Mouse (Mus musculus): Measurements from ENCODE around the gene Nhs.

The Nhs gene

GRCm38 (mm10) chrX:162017471-162017870 lies 142.1 kb downstream of the Nhs start:
- no peak for DNase-seq

GRCm38 (mm10) chrX:162012570-162012969 lies 147.0 kb downstream of the Nhs start:
- peak; percentile 42 for DNase-seq

DNA sequence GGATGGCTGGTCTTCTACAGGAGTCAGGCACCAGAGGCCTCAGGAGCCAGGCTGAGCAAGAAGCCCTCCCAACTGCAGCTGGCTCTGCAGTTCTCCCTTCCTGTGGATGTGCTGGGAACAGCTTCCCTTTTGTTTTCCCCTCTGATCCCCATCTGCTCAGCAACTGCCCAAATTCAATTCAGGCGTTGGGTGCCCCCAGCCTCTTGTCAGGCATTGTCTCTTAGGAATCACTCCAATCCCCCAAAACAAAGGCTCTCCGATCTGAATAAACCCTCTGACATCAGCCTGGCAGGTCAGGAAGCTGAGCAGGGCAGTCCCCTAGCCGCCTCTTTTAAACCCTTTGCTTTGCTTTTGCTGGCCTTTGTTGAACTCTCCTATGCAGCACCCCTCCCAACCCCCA lies 149.7 kb downstream of the Nhs start:
- DNase-seq, result no peak

DNA sequence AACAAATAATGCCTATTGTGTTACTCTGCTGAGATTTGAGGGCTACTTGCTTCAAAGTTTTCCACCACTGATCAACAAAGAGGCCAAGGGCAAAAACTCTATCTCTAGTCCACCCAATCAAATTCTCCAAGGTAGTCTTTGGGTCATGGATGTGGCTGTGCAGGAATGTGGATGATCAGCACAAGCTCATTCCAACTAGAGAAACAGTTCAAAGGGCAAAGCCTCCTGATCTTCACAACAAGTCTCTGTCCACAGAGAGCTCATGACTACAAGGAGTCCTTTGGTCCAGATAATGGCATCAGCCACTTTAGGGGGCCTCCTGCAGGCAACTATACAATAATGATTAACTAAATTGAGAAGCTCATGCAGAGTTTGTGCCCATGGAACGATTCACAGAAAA lies 155.7 kb downstream of the Nhs start:
- no peak for DNase-seq

GRCm38 (mm10) chrX:161998876-161999275 lies 160.7 kb downstream of the Nhs start:
- DNase-seq, result no peak

DNA sequence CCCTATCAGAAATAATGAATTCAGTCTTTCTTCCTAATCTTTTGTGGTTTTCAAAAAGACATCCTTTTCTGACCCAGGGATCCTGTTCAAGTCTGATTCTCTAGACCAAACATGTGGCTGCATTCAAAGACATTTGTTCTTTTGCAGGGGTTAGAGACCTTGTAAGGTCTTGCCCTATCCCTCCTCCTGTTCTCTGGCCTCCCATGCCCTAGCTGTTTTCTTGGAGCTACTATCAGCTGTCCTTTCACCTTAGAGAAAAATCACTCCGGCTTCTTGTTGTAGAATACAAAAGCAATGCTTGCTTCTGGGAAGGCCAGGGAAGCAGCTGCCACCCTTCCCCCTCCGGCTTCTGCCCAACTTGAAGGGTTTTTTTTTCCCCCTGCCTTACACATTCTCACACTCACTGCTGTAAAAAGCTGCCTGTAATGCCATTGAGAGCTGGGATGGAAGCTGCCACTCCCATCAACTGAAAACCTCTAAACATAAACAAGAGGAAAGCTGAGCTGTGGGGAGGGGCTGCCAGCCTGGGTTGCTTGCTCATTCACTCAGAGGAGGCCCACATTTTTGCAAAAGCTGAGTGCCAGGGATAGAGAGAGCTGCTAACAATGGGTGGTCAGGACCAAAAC lies 162.2 kb downstream of the Nhs start:
- DNase-seq, result no peak

DNA sequence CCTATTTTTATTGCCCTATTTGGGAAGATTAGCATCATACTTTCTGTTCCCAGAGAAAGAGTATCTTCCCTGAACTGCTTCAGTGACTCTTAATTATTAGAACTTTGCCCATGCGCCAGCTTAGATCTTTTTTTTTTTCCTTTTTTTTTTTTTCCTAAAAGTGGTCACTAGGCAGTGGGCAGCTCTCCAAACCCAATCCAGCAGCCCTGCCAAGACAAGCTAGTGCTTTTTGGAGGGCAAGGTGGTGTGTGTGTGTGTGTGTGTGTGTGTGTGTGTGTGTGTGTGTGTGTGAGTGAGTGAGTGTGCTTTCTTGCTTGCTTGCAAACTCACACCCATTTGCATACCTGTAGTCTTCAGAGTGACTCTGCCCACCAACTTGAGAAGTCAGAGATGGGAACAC lies 169.4 kb downstream of the Nhs start:
- no peak for DNase-seq

- DNase-seq, result no peak
These were observed 174.6 kb downstream of the Nhs start for GRCm38 (mm10) chrX:161984961-161985360.

GRCm38 (mm10) chrX:161981399-161981798 lies 178.1 kb downstream of the Nhs start:
- DNase-seq, result no peak

DNA sequence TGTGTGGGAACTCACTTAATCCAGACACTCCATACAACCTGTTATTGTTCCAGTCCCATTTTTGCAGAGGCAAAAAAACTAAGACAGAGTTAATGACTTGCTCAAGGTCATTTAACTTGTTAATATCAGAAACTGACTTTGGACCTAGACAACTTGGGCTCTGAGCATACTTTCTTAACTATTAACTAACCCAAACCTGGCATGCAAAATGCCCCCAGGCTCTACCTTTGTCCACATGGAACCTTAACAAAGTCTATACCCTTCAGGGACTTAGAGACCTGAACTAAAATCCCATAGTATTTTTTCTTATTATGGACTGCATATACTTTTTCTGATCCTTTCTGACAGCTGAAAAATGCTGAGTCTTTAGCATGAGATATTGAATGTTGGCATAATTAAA lies 179.6 kb downstream of the Nhs start:
- DNase-seq, result no peak

GRCm38 (mm10) chrX:161977236-161977841 lies 182.2 kb downstream of the Nhs start:
- no peak for DNase-seq

GRCm38 (mm10) chrX:161976376-161976775 lies 183.2 kb downstream of the Nhs start:
- no peak for DNase-seq

- no peak for DNase-seq
These were observed 186.0 kb downstream of the Nhs start for GRCm38 (mm10) chrX:161973572-161973971.

DNA sequence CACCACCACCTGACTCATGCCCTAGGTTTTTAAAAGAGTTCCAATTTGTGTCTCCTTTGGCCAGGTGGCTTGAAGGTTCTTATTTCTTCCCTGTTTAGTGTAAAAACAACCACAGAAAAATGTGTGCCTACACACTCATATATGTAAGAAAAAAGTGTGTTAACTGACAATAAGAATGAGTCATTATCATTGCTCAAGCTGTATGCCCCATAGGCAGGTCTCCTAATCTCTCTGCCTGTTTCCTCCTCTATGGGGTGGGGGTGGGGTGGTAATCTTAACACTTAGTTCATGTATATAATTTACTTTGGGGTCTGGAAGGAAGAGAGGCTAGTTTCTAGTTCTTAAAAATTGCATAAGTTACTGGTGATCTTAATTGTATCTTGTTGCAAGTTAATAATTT lies 186.8 kb downstream of the Nhs start:
- no peak for DNase-seq

- DNase-seq, result no peak
These were observed 187.5 kb downstream of the Nhs start for GRCm38 (mm10) chrX:161971961-161972502.

- DNase-seq, result no peak
These were observed 188.4 kb downstream of the Nhs start for GRCm38 (mm10) chrX:161971131-161971530.

DNA sequence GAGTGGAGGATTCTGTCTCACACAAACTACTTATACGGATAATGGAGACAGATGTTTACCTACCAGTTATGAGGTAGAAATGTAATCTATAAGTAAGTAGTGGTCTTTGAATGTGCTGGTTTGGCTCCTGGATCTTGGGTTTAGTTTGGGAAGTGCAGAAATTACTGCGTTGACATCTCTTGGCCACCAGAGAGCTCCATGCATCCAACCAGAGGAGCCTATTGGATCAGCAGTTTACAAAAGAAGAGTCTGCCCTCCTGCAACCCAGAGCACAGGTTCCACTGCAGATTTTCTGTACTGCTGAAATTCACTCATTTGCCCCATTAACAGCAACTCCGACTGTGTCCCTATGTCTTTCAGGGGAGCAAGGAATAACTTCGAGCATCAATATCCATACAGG lies 191.8 kb downstream of the Nhs start:
- DNase-seq, result peak; percentile 9

GRCm38 (mm10) chrX:161963372-161963771 lies 196.2 kb downstream of the Nhs start:
- no peak for DNase-seq

- no peak for DNase-seq
These were observed 196.7 kb downstream of the Nhs start for GRCm38 (mm10) chrX:161962855-161963254.

- DNase-seq, result peak; percentile 18
These were observed 197.8 kb downstream of the Nhs start for GRCm38 (mm10) chrX:161961756-161962155.

DNA sequence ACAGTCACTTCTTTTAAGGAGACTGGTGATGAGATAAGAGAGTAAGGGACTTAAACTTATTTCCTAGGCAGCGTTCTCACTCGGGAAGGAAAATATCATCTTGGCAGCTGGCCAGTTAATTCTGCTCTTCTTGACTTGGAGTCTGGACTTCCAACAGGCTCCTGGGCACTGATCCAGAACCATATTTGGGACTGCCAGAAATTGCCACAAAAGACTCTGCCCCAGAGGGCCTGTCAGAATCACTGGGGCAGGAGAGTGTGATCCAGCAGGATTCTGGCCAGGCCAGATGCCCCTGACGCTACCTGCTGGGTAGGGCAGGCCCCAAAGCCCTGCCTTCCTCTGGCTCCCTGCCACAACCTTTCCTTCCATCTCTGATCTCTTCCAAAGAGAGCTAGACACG lies 198.4 kb downstream of the Nhs start:
- DNase-seq, result peak; percentile 91

- DNase-seq, result no peak
These were observed 207.2 kb downstream of the Nhs start for GRCm38 (mm10) chrX:161952356-161952755.

- DNase-seq, result no peak
These were observed 216.3 kb downstream of the Nhs start for GRCm38 (mm10) chrX:161943098-161943680.

DNA sequence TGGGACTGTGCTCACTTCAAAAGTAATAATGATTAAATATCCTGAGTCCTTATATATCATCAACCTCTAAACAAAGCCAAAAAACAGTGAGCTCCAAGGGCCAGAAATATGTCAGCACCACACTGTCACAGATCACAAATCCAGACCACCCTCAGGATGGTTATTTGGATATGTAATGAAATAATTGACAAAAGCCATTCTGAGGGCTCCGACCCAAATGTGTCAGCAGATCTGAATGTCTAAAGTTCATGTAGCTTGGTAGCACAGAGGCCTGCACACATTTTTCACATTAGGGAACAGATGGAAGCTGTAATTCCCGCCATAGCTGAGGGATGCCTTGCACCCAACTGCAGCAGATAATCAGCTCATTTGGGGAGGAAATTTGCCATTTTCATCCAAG lies 218.8 kb downstream of the Nhs start:
- DNase-seq, result peak; percentile 21
